Mouse (Mus musculus): ENCODE results near the gene Tbc1d2b. TPM values are rescaled to one million over a fixed set of nuclear protein-coding genes. Genes with fewer than 3 reads are reported as not detected.

Tbc1d2b gene
- 10 to 100 TPM; 10.6 to 14.0 (median 10.8) TPM for polyA plus RNA-seq (2017; shearing (Covaris generic))

DNA sequence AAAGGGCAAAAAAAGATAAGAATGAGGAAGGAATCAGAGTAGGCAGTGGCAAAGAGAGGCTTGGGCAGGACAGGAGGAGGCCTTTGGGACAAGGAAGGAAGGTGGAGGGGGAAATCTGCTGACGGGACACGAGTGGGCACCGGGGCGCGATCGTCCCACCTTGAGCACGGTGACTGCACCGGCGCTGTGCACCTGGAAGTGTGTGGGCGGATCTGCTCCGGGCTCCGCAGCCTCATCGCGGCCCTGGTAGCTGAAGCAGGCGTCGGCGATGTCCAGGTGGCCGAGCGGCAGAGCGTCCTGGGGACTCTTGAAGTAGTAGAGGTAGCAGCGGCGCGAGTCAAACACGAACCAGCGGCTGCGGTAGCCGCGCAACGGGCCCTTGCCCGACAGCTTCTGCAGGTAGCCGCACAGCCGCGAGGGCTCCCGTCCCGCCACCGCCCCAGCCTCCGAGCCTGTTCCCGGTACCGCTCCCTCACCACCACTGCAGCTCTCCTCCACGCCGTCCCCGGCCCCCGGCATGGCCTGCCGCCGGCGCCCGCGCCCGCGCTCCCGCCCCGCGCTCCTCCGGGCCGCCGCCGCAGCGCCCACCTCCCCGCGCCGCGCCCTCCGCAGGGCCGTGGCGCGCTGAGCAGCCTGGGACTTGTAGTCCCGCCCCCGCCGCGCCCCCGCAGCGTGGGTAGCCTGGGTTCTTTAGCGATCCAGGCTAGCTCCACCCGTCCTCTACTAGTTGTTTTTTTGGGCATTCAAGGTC, at the start of gene Tbc1d2b:
Gene Tbc1d2b (minus strand): TSS at position 612 of the 751 bp plus-strand sequence.
- ATAC-seq: peak; percentile 70

DNA sequence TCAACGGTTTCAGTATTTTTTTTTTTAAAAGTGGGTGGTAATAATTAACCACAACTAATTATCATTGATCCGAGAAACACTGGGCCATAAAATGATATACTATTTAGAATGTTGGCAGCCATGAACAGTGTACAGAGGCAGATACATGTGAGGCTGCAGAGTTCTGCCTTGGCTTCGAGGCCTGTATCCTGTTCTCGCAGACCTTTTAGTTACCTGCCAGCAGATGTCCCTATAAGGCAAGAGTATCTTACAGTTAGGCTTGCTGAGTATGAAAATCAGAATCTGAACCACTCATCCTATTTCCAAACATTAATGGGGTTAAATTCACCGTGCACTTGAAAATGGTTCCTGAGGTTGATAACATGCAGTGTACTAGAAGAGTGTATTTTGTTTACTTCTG, 45.7 kb upstream of the Tbc1d2b start:
- ATAC-seq: no peak

DNA sequence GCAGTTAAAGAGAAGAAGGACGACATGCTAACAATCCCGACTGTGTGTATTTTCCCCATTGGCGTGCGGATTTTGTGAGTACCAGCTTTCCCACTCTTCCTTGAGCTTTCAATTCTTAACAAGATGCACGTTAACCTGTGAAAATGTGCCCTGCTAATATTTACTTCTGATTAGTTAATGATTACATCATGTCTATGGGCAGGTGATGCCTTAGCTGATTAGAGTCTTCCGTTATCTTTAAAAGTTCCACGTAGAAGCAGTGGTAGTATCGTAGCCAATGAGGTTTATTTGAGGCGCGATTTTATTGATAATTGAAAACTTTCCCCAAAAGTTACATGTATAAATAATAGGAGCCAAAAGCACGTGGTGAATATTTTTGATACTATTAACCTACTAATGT, 45.1 kb upstream of the Tbc1d2b start:
- no peak for ATAC-seq

DNA sequence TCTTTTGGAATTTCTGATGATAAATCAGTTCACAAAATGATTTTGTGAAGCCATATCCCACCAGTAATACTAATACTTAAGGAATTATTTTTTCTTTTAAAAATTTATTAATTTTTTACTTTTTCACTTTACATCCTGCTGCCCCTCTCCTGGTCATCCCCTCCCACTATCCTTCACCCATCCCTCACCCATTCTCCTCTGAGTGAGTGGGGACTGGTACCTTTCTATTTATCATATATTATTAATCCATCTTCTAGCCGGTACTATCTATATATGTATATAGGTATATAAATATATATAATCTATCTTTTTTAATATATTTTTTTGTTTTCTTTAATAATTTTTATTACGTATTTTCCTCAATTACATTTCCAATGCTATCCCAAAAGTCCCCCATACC, 33.6 kb upstream of the Tbc1d2b start:
- ATAC-seq: no peak

DNA sequence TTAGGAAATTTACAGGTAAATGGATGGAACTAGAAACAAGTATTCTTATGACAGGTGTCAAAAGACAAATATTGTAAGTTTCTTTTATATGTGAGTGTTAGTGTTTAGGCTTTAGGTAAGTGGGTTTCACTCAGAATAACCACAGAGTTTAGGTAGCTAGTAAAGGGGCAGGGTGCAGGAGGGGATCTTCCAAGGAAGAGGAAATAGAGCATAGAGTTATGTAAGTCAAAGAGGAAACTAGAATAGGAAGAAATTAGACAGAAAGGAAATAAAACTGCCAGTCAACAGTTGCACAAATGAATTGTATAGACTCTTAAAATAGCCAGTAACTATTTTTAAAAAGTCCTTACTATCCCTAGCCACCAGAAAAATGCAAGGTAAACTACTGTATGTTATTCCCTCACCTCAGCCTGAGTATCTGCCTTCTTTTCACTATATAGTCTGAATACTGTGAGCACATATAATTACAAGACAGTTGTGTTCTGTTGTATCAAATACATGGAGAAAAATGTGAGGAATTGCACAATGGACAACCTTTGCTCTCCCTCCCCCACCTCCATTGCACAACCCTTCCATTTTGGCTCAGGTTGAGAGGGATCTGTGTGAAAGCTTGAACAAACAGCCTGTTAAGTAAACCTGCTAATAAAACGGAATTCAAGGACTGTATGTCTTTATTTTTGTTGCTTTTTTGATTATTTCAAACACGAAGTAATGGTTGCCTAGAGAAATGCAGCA, 32.7 kb upstream of the Tbc1d2b start:
- ATAC-seq: no peak

DNA sequence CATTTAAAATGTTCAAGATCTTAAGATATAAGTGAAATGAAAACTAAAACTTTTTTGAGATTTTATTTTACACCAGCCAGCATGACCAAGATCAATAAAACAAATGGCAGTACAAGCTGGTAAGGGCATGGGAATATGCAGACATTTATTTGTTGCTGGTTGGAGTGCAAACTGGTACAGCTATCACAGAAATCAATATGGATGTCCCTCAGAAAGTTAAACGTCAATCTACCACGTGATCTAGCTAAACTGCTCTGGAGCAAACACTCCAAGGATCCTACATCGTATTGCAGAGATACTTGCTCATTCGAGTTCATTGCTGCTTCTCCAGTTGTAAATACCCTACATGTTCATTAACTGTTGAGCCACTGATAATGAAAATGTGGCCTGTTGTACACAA, 32.1 kb upstream of the Tbc1d2b start:
- ATAC-seq: no peak

DNA sequence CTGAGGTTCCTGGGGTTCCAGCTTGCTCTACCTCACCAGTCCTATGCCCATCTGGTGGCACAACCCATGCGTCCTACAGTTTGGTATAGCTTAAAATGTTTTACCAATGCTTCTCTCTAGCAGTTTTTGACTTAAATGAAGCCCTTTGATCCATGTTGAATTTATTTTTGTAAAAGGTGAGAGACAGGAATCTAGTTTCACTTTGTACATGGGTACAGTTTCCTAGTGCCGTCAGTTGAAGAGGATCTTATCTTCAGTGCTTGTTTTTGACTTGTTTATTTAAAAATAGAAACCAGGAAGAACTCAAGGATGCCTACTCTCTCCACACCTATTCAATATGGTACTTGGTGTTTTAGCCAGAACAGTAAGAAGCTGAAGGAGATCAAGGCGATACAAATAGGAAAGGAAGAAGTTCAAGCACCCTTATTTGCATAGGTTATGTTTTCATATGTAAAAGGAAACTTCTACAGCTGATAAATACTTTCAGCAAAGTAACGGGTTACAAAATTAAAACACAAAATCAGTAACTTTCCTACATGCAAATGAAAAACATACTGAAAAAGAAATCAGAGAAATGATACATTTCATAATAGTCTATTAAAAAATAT, 30.6 kb upstream of the Tbc1d2b start:
- ATAC-seq: peak; percentile 82

DNA sequence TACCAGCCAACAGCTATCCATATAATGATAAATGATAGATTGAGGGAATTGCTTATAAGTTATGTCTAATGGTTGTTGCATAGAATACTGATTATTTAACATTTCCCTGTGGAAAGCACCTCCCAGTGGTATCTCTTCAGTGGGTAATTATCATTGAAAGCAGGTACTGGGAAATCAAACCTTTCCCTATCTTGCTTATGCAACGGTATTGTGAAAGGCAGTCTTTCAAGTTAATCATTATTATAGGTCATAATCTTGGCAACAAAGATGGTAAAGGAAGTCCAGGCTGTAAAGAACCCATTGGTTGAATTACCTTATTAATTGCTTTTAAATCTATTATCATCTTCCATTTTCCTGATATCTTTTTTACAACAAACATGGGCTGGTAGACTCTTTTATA, 27.0 kb upstream of the Tbc1d2b start:
- no peak for ATAC-seq

DNA sequence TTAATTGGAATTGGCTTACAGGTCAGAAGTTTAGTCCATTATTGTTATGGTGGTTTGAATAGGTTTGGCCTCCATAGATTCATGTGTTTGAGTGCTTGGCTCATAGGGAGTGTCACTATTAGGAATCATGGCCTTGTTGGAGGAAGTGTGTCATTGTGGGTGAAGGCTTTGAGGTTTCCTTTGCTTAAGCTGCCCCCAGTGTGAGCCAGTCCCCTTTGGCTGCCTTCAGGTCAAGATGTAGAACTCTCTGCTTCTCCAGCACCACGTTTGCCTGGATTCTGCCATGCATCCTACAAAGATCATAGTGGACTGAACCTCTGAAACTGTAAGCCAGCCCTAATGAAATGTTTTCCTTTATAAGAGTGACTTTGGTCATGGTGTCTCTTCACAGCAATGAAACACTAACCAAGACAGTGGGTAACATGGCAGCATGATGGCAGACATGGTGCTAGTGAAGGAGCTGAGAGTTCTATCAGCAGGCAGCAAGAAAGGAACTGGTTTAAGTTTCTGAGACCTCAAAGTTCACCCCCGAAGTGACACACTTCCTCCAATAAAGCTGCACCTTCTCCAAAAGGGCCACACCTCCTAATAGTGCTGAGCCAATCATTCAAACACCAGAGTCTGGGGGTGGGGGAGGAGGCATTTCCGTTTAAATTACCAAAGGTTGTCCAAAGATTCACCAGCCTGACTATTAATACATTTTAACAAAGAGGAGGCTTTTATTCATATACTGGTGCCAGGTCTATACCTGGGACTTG, 23.2 kb upstream of the Tbc1d2b start:
- ATAC-seq: peak; percentile 32

DNA sequence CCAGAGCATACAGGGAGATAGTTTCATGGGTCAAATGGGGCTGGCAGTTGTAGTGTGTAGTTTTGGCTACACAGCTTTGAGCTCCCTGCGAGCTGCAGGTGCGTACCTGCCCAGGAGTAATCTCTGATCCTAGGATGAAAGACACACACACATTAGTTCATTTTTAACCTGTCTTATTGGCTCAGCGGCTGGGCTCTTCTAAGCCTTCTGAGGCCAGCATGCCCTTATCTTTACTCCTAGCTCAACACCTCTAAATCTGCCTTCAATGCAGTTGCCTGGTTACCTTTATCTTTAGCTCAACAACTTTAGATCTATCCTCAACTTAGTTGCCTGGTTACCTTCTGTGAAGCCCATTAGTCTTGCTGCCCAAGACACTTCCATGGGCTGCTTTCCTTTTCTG, 7.8 kb upstream of the Tbc1d2b start:
- no peak for ATAC-seq

DNA sequence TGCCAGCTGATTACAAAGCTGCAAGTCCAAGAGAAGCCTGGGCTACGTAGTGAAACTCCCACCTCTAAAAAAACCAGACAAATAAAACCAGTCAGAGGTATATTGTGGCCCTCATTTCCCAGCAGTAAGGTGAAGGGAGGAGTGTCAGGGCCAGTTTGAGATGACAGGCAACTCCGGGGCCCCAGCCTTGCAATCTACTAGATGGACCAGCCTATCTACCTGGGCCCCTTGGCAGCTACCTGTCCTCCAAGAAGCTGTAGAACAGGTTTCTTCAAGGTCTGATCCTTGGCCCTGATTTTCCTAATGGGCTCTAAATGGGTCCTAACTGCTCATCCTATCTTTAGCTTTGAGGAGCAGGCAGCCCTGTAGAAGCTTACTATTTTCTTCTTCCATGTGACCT, 7.3 kb upstream of the Tbc1d2b start:
- ATAC-seq: no peak

DNA sequence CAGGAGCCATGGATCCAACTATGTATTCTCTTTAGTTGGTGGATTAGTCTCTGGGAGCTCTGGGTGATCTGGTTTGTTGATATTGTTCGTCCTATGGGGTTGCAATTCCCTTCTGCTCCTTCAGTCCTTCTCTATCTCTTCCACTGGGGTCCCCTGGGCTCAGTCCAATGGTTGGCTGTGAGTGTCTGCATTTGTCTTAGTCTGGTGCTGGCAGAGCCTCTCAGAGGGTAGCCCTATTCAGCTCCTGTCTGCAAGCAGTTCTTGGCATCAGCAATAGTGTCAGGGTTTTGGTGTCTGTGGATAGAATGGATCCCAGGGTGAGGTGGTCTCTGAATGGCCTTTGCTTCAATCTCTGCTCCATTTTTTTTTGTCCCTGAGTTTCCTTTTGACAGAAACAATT, 6.2 kb upstream of the Tbc1d2b start:
- no peak for ATAC-seq

DNA sequence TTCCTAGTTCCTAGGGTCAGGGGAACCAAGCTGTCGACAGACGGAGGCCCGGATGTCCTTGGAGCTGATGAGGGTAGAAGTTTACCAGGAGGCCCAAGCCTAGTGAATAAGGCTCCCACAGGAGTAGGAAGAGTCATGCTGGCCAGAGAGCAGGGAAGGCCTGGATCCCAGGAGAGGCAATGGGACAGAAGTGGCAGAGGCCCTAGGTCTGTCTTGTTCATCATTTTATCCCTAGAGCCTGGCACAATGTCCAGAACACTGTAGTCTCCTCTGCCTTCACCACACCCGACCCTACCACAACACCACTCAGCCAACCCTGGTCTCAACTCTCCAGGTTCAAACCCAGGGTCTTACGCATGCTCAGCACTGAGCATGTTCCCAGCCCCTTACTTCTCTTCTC, 5.3 kb upstream of the Tbc1d2b start:
- ATAC-seq: no peak

DNA sequence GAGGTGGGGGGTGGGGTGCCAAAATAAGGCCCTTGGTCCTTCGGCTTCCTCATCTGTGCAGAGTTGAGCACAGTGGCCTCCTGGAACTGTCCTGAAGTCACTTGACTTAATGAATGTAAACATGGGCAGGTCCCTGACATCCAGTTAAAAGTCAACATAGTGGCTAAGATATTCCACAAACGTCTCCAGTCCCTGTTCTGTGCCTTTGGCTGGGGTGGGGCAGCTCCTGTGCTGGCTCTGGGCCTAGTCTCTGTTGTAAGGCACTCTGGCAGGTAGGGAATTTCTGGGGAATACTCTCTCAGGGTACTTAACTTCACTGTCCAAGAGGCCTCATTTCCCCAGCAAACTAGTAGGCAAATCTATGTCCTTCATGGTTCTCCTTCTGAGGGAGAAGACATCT, 4.9 kb upstream of the Tbc1d2b start:
- no peak for ATAC-seq

DNA sequence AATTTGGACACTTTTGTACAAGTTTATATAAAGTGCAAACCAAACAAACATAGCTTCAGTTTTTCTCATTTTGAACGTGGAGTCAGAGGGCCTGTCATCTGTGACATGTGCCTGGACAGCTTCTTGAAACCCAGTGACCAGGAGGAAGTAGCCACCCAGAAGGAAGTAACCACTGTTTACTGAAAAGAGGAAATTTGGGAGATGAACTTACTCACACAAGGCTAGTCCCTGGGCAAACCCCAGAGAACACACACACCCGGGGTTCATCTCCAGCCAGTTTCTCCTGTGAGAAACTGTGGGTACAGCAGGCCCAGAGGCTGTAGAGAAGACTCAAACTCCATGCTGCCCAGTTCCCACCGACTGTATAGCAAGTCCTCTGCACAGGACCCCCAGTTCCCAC, 3.9 kb upstream of the Tbc1d2b start:
- ATAC-seq: no peak

DNA sequence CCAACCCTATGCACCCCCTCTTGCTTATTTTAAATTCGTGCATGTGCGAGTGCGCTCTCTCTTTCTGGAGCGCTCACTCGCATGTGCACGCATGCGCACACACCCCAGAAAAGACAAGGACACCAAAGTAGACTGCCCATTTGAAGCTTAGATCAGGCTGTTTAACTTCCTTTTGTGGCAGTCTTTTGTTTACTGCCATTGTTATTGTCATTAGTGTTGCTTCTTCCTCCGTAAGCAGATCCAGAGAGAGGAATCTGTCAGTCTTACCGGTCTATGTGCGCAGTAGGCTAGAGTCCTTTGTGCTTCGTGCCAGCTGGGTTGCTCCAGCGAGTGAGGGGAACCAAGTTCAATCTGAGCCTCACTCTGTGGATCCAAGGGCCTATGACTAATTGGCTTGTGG, 1.7 kb upstream of the Tbc1d2b start:
- ATAC-seq: no peak

DNA sequence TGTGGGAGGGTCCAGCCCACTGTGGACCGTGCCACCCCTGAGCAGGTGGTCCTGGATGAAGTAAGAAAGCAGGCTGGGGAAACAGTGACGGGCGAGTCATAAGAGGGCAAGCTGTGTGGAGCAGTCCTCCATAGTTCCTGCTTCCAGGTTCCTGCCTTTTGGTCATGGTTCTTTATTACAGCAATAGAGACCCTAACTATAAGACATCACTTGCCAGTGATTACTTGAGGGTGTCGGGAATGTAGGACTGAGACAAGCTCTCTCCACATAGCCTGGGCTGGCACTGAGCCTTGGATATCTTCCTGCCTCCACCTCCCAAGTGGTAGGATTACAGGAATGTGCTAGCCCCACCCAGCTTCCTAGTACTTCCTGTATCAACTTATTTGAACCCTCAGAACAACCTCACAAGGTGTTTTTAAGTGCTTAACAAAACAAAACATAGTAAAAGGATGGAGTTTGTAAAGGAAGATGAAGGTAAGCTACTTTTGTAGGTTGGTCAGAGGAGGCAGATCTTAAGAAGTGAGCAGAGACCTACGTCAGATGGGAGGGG, 1.0 kb upstream of the Tbc1d2b start:
- no peak for ATAC-seq

DNA sequence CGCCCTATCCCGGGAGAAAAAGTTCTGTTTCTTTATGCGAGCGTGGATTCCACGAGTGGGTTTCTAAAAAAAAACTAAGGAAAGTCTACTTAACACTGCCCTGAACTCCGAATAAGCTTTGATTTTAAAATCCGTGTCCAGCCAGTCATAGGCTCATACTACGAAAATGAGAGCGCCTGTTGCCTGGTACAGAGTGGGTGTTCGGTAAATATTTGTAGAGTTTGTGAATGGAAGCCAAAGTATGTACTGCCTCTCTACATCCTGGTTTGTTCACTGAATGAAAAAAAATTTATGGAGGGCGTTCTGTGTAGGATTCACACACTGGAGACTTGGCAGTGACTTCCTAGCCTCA, 316 bp upstream of the Tbc1d2b start:
- peak; percentile 38 for ATAC-seq

DNA sequence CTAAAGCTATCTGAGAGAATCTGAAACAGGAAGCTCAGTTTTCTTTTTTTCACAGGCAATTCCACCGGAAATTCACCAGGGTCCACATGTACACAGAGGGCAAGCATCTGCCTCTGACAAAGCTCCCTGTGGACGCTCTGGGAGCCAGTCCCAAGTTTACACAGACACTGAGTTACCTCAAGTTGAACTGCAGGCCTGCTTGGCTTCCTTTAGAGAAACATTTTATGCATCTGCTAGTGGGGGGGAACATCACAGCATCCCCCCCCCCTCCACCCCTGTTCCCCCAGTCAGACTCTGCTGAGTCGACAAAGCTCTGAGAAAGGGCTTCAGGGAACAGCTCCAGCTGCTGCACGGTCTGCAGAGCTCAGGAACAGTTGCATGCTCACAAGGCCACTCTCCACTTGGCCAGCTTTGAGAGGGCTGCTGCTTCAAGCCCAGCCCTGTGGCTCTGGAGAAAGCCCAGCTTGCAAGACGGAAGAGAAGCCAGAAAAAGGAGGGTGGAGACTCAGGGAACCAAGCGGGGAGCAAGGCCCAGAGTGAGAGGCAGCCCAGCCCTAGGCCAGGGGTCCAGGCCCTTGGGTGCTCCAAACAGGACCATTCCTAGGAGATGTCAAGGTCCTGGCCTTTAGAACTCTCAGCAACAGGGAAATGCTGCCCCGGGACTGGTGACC, 1.5 kb downstream of the Tbc1d2b start:
- peak; percentile 54 for ATAC-seq

DNA sequence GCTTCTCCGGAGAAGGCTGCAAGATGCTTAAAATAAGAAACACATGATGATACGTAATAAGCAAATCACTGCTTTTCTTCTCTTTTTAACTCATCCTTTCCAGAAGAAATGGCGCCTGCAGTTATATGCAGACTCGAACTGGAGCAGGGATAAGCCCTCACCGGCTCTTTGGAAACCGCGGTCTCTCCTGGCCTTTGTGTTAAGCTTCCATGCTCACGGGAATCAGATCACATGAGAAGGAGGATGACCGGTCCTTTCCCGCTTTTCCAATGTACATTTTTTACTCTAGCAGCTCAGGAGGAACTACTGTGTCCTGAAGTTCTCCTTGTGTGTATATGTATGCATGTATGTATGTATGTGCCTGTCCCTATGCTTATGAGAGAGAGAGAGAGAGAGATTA, 3.7 kb downstream of the Tbc1d2b start:
- ATAC-seq: no peak

DNA sequence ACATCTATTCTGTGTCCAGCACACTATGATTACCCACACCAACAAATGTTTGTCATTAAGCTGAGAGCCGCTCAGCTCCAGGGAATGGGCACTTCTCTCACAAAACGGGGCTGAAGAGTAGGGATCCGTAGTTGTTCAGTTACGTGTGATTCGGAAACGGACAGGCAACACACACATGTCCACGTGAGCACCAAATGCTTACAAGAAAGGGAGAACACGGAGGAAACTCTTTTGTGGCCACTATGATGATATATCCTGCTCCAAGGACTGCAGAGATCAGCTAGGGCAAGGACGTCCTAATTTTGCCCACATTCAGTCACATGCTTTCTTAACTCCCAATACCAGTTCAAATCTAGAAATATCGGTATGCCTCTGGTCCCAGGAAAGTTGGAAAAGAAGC, 4.5 kb downstream of the Tbc1d2b start:
- no peak for ATAC-seq

DNA sequence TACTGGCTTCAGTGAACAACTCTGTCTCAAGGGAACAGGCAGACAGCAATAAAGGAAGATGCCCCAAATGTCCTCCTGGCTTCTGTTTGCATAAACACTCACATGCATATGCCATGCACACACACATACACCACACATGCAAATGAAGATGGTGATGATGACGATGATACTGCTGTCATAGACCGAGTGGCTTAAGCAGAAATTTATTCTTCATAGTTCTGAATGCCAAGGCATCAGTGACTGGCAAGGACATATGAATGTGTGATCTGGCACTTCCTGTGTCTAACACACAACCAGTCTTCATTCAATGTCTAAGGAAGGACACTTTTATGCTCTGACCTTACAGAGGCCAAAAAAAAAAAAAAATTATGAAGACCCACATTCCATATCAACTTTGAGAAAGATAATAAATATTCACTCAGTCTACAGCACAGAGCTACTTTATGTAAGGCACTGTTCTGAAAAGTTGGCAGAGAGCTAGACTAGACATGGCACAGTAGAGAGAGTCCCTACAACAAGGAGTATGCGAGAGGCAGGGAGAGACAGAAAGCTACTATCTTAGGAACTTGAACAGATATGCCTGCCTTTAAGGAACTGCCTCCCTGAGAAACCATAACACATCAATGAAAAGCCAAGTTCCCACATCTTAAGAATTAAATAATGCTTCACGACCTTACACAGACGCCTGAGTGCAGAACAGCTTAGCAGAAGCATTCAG, 5.1 kb downstream of the Tbc1d2b start:
- no peak for ATAC-seq
